Mouse (Mus musculus) heart, embryonic 14.5 days (tissue): ENCODE measurements around the gene Pclo. TPM values are rescaled to one million over a fixed set of nuclear protein-coding genes. Genes with fewer than 3 reads are reported as not detected.

Source experiments
- ATAC-seq: fragments of 200-750 bp; cut with Nextera tagmentation; 2 replicates; pipeline ENCODE4 v1.8.0; 2017; ENCODE audit warnings: low read depth, moderate TSS enrichment; ENCODE audit not compliant: insufficient number of reproducible peaks, insufficient read depth, low FRiP score
- H3K27ac ChIP-seq, 2 experiments: fragments of 200-500 bp in 1 of 2; fragments of 300-500 bp in 1 of 2; sonication (generic) in 1 of 2; replicated peaks in 1 of 2; 2 replicates each; pipeline ENCODE4 v1.5.1; 2012 to 2014; ENCODE audit warnings: low read depth in 2 of 2, low read length in 2 of 2, control low read depth in 1 of 2, mild to moderate bottlenecking in 1 of 2, mixed read lengths in 1 of 2; ENCODE audit not compliant: control insufficient read depth in 1 of 2, insufficient read depth in 1 of 2
- H3K27me3 ChIP-seq: fragments of 300-500 bp; sonication (generic); 2 replicates; pipeline ENCODE4 v1.6.1; 2014; ENCODE audit warnings: mild to moderate bottlenecking, low read length, control low read depth; ENCODE audit not compliant: control insufficient read depth, insufficient read depth
- H3K36me3 ChIP-seq: fragments of 300-500 bp; sonication (generic); 2 replicates; pipeline ENCODE4 v1.6.1; 2014; ENCODE audit warnings: mild to moderate bottlenecking, control low read depth, low read length, mixed read lengths; ENCODE audit not compliant: control insufficient read depth, insufficient read depth
- H3K4me1 ChIP-seq, 2 experiments: fragments of 200-500 bp in 1 of 2; fragments of 300-500 bp in 1 of 2; sonication (generic) in 1 of 2; 2 replicates each; pipeline ENCODE4 v1.6.1; 2012 to 2014; ENCODE audit warnings: low read length in 2 of 2, control low read depth in 1 of 2, mixed read lengths in 1 of 2; ENCODE audit not compliant: control insufficient read depth in 2 of 2, insufficient read depth in 2 of 2
- H3K4me2 ChIP-seq: fragments of 300-500 bp; sonication (generic); 2 replicates; pipeline ENCODE4 v1.6.1; 2014; ENCODE audit warnings: mild to moderate bottlenecking, low read length
- H3K4me3 ChIP-seq, 2 experiments: fragments of 200-500 bp in 1 of 2; fragments of 300-500 bp in 1 of 2; sonication (generic) in 1 of 2; 2 replicates each; pipeline ENCODE4 v1.5.1; 2012 to 2014; ENCODE audit warnings: low read length in 2 of 2, mild to moderate bottlenecking in 2 of 2, control low read depth in 1 of 2, low read depth in 1 of 2, moderate library complexity in 1 of 2; ENCODE audit not compliant: control insufficient read depth in 1 of 2, insufficient read depth in 1 of 2
- H3K9ac ChIP-seq: fragments of 300-500 bp; sonication (generic); 2 replicates; pipeline ENCODE4 v1.6.1; 2014; ENCODE audit warnings: mild to moderate bottlenecking, low read length
- H3K9me3 ChIP-seq: fragments of 300-500 bp; sonication (generic); 2 replicates; pipeline ENCODE4 v1.6.1; 2016; ENCODE audit warnings: low read length, control low read depth; ENCODE audit not compliant: control insufficient read depth
- WGBS: fragments of 180-500 bp; shearing (Covaris S2); extraction: QIAGEN DNeasy Blood & Tissue Kit; methylation state at CpG from one replicate; pipeline ENCODE4 v1.1.7; 2014; 5-methylcytosine and 5-hydroxymethylcytosine counted together
- polyA plus RNA-seq: library from polyadenylated mRNA; unstranded; fragments of >200 nt; fragmentation: Nextera tagmentation; extraction: Ambion mirVana; gene quantifications from 2 replicates; pipeline ENCODE4 v1.2.1, GENCODE M21; 2014

Gene Pclo
- polyA plus RNA-seq, 1 experiment from 2014 or later = 0.19 TPM

DNA sequence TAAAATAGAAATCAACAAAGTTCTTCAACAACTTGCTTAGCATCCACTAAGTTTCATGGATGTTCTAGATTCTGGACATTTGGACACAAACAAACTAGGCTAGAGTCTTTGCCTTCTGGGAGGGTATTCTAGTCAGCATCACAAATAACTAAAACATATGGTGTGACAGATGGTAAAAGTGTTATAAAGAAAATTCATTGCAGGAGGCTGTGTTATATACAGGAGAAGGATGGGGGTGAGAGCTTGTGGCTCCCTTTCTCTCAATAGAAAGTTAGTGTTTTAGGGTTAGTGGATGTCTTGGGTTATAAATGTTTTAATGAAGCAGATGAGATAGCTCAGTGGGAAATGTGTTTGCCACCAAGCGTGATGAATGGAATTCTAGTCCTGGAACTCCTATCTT lies 13.1 kb downstream of the Pclo start:
- 55% methylated on average over 1 of the region's 1 CpGs for WGBS
- no peak overlapping the region for H3K4me3 ChIP-seq
- H3K27ac ChIP-seq = no peak overlapping the region
- no peaks in the 10 kb centered on the region for H3K36me3 ChIP-seq
- no peaks in the 10 kb centered on the region for H3K27me3 ChIP-seq
- no peaks in the 10 kb centered on the region for H3K9me3 ChIP-seq
- no peak overlapping the region for H3K9ac ChIP-seq
- no peaks in the 10 kb centered on the region for H3K4me1 ChIP-seq
- ATAC-seq = no peak
- H3K4me2 ChIP-seq = no peak overlapping the region

DNA sequence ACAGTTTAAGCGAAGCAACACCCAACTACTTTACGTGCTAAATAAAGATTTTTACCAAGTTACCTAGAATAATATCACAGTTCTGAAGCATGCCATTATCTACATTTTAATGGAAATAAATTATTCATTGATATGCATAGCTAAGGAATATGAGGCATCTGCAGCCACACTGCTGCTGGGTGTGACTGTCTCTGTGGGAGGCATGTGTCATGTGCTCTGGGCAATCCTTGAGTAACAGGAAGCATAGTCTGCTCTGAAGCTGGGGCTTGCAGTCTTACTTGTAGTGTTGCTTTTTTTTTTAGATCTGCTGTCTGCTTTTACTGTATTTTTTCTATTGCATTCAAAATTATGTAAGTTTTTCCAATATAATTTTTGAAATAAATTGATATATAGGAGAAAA lies 17.2 kb downstream of the Pclo start:
- Histone ChIP-seq H3K27ac (no peak overlapping the region), H3K36me3 (no peaks in the 10 kb centered on the region), H3K9me3 (no peaks in the 10 kb centered on the region), H3K4me3 (no peak overlapping the region), H3K4me1 (no peaks in the 10 kb centered on the region), H3K27me3 (no peaks in the 10 kb centered on the region), H3K4me2 (no peak overlapping the region), H3K9ac (no peak overlapping the region)
- WGBS = 85% methylated on average over 2 of the region's 2 CpGs
- no peak for ATAC-seq

- Histone ChIP-seq H3K4me3 (no peak overlapping the region), H3K9me3 (no peaks in the 10 kb centered on the region), H3K27ac (no peak overlapping the region), H3K9ac (no peak overlapping the region), H3K4me2 (no peak overlapping the region), H3K4me1 (no peaks in the 10 kb centered on the region), H3K36me3 (no peaks in the 10 kb centered on the region), H3K27me3 (no peaks in the 10 kb centered on the region)
- 72% methylated on average over 6 of the region's 6 CpGs for WGBS
- no peak for ATAC-seq
Observed at GRCm38 (mm10) chr5:14539346-14539745, 24.6 kb downstream of the Pclo start.

DNA sequence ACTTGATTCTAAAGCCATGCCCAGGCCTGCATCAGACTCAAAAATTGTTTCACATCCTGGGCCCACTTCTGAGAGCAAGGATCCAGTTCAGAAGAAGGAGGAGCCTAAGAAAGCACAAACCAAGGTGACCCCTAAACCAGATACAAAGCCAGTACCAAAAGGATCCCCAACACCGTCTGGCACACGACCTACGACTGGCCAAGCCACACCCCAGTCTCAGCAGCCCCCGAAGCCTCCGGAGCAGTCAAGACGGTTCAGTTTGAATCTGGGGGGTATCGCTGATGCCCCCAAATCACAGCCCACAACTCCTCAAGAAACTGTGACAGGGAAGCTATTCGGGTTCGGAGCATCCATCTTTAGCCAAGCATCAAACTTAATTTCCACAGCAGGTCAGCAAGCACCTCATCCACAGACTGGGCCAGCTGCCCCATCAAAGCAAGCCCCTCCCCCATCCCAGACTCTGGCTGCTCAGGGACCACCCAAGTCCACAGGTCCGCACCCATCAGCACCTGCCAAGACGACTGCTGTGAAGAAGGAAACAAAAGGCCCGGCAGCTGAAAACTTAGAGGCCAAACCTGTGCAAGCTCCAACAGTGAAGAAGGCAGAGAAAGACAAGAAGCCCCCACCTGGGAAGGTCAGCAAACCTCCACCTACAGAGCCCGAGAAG lies 25.4 kb downstream of the Pclo start:
- H3K4me3 ChIP-seq = no peak overlapping the region
- no peaks in the 10 kb centered on the region for H3K36me3 ChIP-seq
- H3K4me1 ChIP-seq = no peaks in the 10 kb centered on the region
- H3K27me3 ChIP-seq = no peaks in the 10 kb centered on the region
- H3K9ac ChIP-seq = no peak overlapping the region
- H3K9me3 ChIP-seq = no peaks in the 10 kb centered on the region
- WGBS = 60% methylated on average over 13 of the region's 13 CpGs
- ATAC-seq = no peak
- H3K27ac ChIP-seq = no peak overlapping the region
- no peak overlapping the region for H3K4me2 ChIP-seq

- H3K27me3 ChIP-seq = no peaks in the 10 kb centered on the region
- H3K4me3 ChIP-seq = no peak overlapping the region
- no peaks in the 10 kb centered on the region for H3K36me3 ChIP-seq
- H3K9ac ChIP-seq = no peak overlapping the region
- 81% methylated on average over 3 of the region's 3 CpGs for WGBS
- no peak; the same call in 1 of the 2 replicates for ATAC-seq
- no peaks in the 10 kb centered on the region for H3K4me1 ChIP-seq
- H3K4me2 ChIP-seq = no peak overlapping the region
- H3K27ac ChIP-seq = no peak overlapping the region
- no peaks in the 10 kb centered on the region for H3K9me3 ChIP-seq
Observed at GRCm38 (mm10) chr5:14575626-14576025, 60.9 kb downstream of the Pclo start.

- Histone ChIP-seq H3K9ac (no peak overlapping the region), H3K27ac (no peak overlapping the region), H3K27me3 (no peaks in the 10 kb centered on the region), H3K4me3 (no peak overlapping the region), H3K4me1 (no peaks in the 10 kb centered on the region), H3K36me3 (no peaks in the 10 kb centered on the region), H3K9me3 (no peaks in the 10 kb centered on the region), H3K4me2 (no peak overlapping the region)
- WGBS = 76% methylated on average over 3 of the region's 3 CpGs
- ATAC-seq = no peak
Observed at GRCm38 (mm10) chr5:14591479-14591878, 76.8 kb downstream of the Pclo start.

GRCm38 (mm10) chr5:14595426-14596013 lies 80.8 kb downstream of the Pclo start:
- Histone ChIP-seq H3K9ac (no peak overlapping the region), H3K27me3 (no peaks in the 10 kb centered on the region), H3K36me3 (no peaks in the 10 kb centered on the region), H3K4me1 (no peaks in the 10 kb centered on the region), H3K4me3 (no peak overlapping the region), H3K4me2 (no peak overlapping the region), H3K27ac (no peak overlapping the region), H3K9me3 (no peaks in the 10 kb centered on the region)
- ATAC-seq = no peak
- WGBS = 58% methylated on average over 2 of the region's 2 CpGs

DNA sequence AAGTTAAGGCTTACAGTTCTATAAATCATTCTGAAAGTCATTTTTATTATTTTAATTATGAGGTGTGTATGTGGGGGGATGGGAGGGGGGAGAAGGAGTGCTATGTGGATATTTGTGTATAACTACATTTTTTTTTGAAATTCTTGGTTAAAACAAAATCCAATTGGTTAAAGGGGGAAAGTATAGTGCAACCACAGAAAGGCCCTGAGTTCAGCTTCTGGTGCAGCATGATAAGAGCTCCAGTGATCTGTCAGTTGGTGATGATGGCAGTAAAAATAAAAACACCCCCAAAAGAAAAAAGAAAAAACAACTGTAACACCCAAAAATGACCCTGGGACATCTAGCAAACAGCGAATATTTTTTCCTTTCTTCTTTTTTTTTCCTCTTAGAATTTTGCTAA lies 93.6 kb downstream of the Pclo start:
- WGBS = 50% methylated on average over 1 of the region's 1 CpGs
- no peak overlapping the region for H3K27ac ChIP-seq
- H3K9me3 ChIP-seq = peaks cover 5% of the 10 kb centered on the region; the same call in 1 of the 2 replicates
- H3K9ac ChIP-seq = no peak overlapping the region
- H3K27me3 ChIP-seq = no peaks in the 10 kb centered on the region
- H3K4me3 ChIP-seq = no peak overlapping the region
- no peaks in the 10 kb centered on the region for H3K4me1 ChIP-seq
- H3K4me2 ChIP-seq = no peak overlapping the region
- no peak for ATAC-seq
- no peaks in the 10 kb centered on the region for H3K36me3 ChIP-seq
